Mouse (Mus musculus): ENCODE measurements around the gene Ckmt2.

The Ckmt2 gene

DNA sequence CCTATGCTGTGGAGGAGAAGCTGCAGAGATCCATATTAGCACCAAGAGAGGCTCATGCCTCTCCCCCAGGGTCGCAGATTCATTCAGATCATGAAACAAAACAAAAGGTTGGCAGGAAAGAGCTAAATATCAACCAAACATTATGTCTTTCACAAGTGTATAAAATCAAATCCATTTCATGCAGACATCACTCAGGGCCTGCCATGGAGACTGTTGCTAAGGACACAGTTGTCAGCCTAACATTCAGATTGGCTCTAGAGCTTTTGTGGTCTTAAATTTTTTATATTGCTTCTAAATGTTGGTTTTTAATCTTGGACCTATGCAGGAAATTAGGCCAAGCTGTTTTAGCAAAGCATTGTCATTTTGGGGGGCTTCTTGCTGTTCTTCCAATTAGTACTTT is 8.1 kb downstream of the Ckmt2 start:
- no peak for DNase-seq

DNA sequence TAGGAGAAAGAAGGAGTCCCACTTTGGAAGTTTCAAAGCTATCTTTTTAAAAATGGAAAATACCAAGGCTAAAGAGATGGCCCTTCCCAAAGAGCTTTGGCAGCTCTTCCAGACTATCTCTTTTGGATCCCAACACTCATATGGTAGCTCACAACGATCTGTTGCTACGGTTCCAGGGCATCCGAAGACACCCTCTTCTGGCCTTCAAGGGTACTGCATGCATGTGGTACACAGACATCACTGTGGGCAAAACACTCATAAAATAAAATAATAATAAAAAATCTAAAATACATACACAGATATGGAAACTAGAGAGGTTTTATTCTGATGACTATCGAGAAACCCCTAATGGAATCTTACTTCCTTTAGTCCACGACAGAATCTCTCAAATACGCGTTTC is 17.9 kb downstream of the Ckmt2 start:
- no peak for DNase-seq

DNA sequence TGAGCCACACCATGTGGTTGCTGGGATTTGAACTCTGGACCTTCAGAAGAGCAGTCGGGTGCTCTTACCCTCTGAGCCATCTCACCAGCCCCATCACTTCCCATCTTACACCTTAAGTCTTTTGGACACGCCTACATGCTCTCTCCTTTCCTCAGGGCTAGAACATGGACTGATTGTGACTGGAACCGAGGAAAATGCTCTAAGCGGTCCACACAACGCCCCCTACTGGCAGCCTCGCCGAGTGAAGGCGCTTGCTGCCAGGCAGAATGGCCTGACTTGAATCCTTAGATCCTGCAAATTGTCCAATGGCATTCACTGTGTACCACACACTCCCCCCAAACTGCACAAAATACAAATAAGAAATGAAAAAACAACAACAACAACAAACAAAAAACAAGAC is 19.3 kb downstream of the Ckmt2 start:
- DNase-seq, result no peak

DNA sequence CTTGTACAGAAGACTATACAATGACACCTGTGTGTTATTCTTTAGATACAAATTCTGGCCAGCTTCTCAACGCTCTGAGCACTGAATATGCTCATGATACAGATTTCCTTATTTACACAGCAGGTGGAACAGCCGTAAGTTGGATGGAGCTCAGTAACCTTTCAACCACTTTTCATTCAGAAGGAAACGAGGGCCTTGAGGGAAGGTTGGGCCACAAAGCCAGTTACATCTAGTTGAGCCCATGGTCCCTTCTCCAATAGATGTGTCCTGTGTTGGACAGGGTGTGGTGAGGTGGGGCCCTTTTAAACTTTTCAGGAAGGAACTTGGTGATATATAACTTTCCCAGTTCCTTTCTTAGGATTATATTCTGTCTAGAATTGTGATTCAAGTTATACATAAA is 22.3 kb downstream of the Ckmt2 start:
- no peak for DNase-seq

DNA sequence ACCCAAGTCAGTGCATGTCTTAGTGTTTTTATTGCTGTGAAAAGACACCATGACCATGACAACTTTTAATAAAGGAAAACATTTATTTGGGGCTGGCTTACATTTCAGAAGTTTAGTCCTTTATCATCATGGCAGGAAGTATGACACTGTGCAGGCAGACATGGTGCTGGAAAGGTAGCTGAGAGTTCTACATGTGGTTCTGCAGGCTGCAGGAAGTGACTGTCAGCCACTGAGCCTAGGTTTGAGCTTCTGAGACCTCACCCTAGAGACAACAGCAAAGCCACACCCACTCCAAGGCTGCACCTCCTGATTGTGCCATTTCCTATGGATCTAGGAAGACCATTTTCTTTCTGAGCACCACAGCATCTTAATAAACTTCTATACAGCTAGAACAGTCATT is 48.8 kb downstream of the Ckmt2 start:
- no peak for DNase-seq

DNA sequence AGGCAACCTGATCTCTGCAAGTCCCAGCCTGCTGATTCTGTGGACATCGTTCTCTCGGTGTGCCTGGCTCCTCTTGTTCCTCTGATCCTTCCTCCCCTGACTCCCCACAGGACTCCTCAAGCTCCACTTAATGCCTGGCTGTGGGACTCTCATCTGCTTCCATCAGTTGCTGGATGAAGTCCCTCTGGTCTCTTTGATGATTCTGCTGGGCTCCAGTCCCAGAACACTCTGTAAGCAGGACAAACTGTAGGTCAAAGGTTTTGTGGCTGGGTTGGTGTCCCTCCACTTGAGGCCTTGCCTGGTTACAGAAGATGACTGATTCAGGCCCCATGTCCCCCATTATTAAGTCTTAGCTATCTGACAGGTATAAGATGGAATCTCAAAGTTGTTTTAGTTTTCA is 50.6 kb downstream of the Ckmt2 start:
- DNase-seq, result no peak

DNA sequence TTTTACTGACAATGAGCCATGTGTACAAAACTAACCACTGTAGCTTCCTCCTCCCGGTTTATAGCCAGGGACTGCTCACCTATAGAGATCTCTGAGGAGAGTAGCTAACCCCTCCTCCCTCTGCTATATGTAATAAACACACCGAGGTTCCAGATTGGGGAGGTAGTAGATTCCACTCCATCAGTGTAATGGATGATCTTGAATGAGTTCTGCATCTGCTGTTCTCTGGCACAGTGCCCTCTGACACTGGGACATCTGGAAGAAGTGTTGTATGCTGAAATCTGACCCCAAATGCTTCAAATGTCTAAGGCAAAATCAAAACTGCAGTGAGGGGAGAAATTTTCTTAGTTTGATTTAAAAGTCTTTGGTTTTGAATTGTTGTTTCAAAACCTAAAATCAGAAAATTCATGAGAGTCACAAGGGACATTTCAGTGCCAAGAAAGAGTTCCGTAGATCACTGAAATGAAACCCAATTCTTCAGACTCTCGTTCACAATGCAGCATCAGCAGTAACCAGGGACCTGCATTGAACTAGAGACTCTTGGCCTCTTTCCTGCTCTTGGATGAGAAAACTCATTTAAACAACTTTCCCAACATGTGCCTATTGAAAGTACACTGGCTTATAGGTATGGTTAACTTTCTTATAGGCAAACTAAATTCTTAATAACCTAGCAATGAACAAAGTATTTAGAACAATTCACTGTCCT is 51.7 kb downstream of the Ckmt2 start:
- no peak for DNase-seq

DNA sequence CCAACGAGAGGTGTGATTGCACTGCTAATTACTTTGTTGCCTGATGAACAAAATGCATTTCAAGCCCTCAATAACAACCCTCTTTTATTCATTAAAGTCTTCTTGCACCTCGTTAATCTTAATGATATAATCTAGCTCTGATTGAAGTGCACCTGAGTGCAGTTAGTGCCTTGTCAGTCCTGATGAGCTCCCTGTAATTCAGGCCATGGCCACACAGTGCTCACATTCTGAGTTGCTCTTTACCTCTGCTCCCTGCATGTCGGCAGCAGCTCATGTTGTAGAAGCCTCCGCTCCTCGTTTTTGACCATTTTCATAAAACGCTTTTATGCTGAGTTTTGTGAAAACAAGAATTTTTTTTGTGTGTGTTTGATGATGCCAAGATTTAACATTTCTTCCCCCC is 53.0 kb downstream of the Ckmt2 start:
- DNase-seq, result no peak

DNA sequence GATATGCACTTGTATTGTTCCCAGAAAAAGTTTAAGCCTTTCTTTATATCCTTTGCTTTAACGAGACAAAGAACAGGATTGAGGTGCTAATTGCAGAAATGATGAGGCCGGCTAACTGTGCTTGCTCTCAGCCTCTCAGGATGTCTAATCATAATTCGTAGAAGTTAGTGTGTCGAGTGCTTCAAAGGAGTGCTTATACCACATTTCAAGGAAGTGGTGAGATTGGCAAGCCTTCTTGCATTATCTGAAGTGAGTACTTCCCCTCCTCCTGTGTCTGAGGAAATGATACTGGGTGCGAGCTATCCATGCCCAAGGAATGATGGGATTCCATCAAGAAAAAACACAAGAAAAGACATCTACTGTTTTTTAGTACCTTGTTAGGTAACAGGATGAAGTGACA is 62.0 kb downstream of the Ckmt2 start:
- no peak for DNase-seq

DNA sequence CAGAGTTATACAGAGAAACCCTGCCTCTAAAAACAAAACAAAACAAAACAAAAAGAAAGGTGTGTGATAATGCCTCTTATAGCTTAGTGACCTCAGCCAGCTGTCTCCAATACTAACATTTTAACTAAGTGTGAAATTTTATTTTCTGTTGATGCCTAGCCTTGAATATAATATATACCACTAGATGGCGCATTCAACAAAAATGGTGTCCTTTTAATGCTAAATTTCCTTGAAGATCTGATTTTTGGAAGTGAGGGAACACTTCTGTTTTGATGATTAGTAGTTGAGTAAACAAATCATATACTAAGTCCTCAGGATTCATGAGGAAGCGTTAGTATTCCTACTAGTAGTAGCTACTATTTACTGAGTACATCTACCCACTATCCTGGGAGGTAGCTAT is 67.2 kb downstream of the Ckmt2 start:
- no peak for DNase-seq

DNA sequence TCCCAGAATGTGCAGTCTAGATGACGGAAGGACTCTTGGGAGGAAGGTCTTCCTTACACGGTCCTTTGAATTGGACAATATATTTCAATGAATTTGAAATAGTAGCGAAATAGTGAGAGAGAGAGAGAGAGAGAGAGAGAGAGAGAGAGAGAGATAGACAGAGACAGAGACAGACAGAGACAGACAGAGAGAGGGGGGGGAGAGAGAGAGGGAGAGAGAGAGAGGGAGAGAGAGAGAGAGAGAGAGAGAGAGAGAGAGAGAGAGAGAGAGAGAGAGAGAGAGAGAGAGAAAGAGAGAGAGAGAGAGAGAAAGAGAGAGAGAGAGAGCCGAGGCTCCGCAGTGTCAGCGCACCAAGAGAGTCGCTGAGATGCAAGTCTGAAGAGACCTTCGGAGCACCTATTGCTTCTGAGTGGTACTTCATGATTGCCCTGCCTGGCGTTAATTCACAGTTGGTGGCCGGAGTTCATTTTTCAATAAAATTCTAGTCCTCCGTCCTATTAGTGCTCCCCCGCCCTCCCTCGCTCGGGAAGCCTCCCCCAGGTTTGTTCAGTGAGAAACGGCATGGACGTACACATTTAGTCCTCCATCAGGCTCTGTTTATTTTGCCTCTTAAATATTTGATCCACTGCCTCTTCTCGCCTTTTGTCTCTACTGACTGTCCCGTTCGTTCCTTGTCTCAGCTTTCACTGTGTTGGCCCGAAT is 68.7 kb downstream of the Ckmt2 start:
- no peak for DNase-seq

DNA sequence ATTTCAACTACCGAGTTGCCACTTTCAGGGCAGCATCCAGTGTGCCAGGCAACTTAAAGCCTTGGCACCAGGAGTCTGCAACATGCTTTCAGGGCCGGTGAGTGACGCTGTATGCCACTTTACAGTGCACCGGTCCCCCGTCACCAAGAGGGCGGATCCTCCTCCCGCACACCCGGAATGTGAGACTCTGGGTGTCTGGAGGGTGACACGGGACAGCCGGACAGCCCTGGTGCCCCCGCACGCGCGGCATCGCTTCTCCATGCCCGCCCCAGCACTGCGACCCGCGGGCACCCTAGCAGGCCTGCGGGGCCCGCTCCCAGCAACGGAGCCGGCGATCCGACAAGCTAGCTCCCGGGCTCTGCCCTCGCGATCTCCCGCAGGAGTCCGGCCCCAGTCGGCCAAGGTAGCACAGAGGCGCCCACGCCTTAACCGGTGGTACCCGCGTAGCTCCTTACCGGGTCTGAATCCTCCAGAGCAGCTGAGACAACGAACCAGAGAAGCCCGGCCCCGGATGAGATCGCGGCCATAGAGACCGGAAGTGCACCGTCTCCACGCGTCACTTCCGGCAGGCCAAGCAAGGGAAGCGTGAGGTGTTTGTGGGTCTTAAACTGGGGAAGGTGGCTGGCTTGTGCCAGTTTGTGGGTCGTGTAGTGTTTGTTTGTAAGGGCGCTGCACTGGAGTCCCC is 69.4 kb downstream of the Ckmt2 start, which contains the start of gene Zcchc9:
TSS of gene Zcchc9 (minus strand) at position 551 of the 685 bp plus-strand sequence.
- peak; percentile 87 for DNase-seq

Measured in right cerebral cortex, postnatal 14 days (tissue).